Mouse (Mus musculus) stomach, embryonic 14.5 days (tissue): Measurements from ENCODE around the gene Kcnip2. TPM values are rescaled to one million over a fixed set of nuclear protein-coding genes. Genes with fewer than 3 reads are reported as not detected.

Experiments used
- ATAC-seq: fragments of 200-750 bp; cut with Nextera tagmentation; 2 replicates; pipeline ENCODE4 v1.8.0; 2017; ENCODE audit warnings: low read depth, moderate TSS enrichment; ENCODE audit not compliant: insufficient number of reproducible peaks, insufficient read depth, low FRiP score
- H3K27ac ChIP-seq: fragments of 300-500 bp; sonication (generic); 2 replicates; pipeline ENCODE4 v1.5.1; 2014; ENCODE audit warnings: mild to moderate bottlenecking, low read length, moderate library complexity, mixed read lengths
- H3K27me3 ChIP-seq: fragments of 300-500 bp; sonication (generic); 2 replicates; pipeline ENCODE4 v1.6.1; 2014; ENCODE audit warnings: low read length, control low read depth, mixed read lengths; ENCODE audit not compliant: control insufficient read depth, insufficient read depth
- H3K36me3 ChIP-seq: fragments of 300-500 bp; sonication (generic); 2 replicates; pipeline ENCODE4 v1.6.1; 2014; ENCODE audit warnings: mild to moderate bottlenecking, control low read depth, low read length, moderate library complexity, mixed read lengths; ENCODE audit not compliant: control insufficient read depth, insufficient read depth
- H3K4me1 ChIP-seq: fragments of 300-500 bp; sonication (generic); 2 replicates; pipeline ENCODE4 v1.6.1; 2014; ENCODE audit warnings: low read length, control low read depth, mixed read lengths; ENCODE audit not compliant: control insufficient read depth, insufficient read depth
- H3K4me2 ChIP-seq: fragments of 300-500 bp; sonication (generic); replicated peaks from 2 replicates; pipeline ENCODE4 v1.6.1; 2014; ENCODE audit warnings: low read depth, low read length, control low read depth
- H3K4me3 ChIP-seq: fragments of 300-500 bp; sonication (generic); 2 replicates; pipeline ENCODE4 v1.5.1; 2014; ENCODE audit warnings: low read depth, low read length, control low read depth
- H3K9ac ChIP-seq: fragments of 300-500 bp; sonication (generic); replicated peaks from 2 replicates; pipeline ENCODE4 v1.6.1; 2014; ENCODE audit warnings: low read depth, mild to moderate bottlenecking, control low read depth, low read length, moderate library complexity, mixed read lengths
- H3K9me3 ChIP-seq: fragments of 300-500 bp; sonication (generic); 2 replicates; pipeline ENCODE4 v1.6.1; 2016; ENCODE audit warnings: low read depth, low read length, control low read depth; ENCODE audit not compliant: control insufficient read depth
- whole genome bisulfite sequencing: fragments of 180-500 bp; shearing (Covaris S2); extraction: QIAGEN DNeasy Blood & Tissue Kit; methylation state at CpG from one replicate; pipeline ENCODE4 v1.1.7; 2014; 5-methylcytosine and 5-hydroxymethylcytosine counted together
- polyA plus RNA-seq: library from polyadenylated mRNA; unstranded; fragments of >200 nt; fragmentation: Nextera tagmentation; extraction: Ambion mirVana; gene quantifications from 2 replicates; pipeline ENCODE4 v1.2.1, GENCODE M21; 2014

Gene Kcnip2
- 1.8 TPM in 2 replicates for polyA plus RNA-seq

- peak; percentile 57; the same call in 1 of the 2 replicates for ATAC-seq
- Histone ChIP-seq H3K27me3 (no peaks in the 10 kb centered on the region), H3K4me1 (peaks cover 36% of the 10 kb centered on the region), H3K9me3 (no peaks in the 10 kb centered on the region), H3K4me3 (peak within 1 kb of the TSS; percentile 31), H3K9ac (peak within 1 kb of the TSS; percentile 21; the same call in 1 of the 2 replicates), H3K27ac (peak within 1 kb of the TSS; percentile 30; the same call in 1 of the 2 replicates), H3K4me2 (peak within 1 kb of the TSS; percentile 64), H3K36me3 (no peaks in the 10 kb centered on the region)
- WGBS, result 0% methylated on average over 24 of the region's 29 CpGs
Measured at GRCm38 (mm10) chr19:45815831-45816405, at the start of gene Kcnip2. Gene Kcnip2, minus strand, starts transcription at chr19:45816061.

GRCm38 (mm10) chr19:45855284-45855920, 39.5 kb upstream of the Kcnip2 start:
- Histone ChIP-seq H3K4me3 (no peak overlapping the region), H3K36me3 (no peaks in the 10 kb centered on the region), H3K27me3 (no peaks in the 10 kb centered on the region), H3K9me3 (no peaks in the 10 kb centered on the region), H3K4me1 (no peaks in the 10 kb centered on the region), H3K9ac (no peak overlapping the region), H3K27ac (no peak overlapping the region), H3K4me2 (no peak overlapping the region)
- ATAC-seq, result no peak
- 67% methylated on average over 8 of the region's 8 CpGs for WGBS

DNA sequence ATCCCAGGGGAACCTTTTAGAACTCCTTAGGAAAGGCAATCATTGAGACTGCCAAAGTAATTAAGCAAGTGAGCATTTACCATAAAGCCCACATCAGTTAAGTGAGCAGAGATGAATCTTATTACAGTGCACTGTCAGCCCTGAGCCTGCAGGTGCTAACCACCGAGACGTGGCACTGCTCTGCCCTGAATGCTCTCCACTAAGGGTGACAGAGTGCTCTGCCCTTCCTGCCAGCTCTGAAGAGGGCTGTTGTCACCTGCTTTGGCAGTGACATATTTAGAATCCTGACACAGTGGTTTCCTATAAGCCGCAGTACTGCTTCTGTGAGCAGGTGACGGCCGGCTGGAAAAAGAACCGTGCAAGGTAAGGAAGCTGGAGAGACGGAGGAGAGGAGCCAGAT, 38.7 kb upstream of the Kcnip2 start:
- Histone ChIP-seq H3K4me1 (no peaks in the 10 kb centered on the region), H3K9ac (no peak overlapping the region), H3K27ac (no peak overlapping the region), H3K27me3 (no peaks in the 10 kb centered on the region), H3K4me3 (no peak overlapping the region), H3K36me3 (no peaks in the 10 kb centered on the region), H3K9me3 (no peaks in the 10 kb centered on the region), H3K4me2 (no peak overlapping the region)
- 82% methylated on average over 7 of the region's 7 CpGs for WGBS
- ATAC-seq, result no peak

- H3K4me2 ChIP-seq, result no peak overlapping the region
Measured at GRCm38 (mm10) chr19:45847733-45848093, 31.9 kb upstream of the Kcnip2 start.

GRCm38 (mm10) chr19:45847016-45847732, 31.3 kb upstream of the Kcnip2 start:
- no peak overlapping the region for H3K4me3 ChIP-seq
- peaks cover 11% of the 10 kb centered on the region for H3K4me1 ChIP-seq
- no peak overlapping the region for H3K9ac ChIP-seq
- H3K36me3 ChIP-seq, result no peaks in the 10 kb centered on the region
- H3K4me2 ChIP-seq, result no peak overlapping the region
- H3K9me3 ChIP-seq, result no peaks in the 10 kb centered on the region
- no peak for ATAC-seq
- no peak overlapping the region for H3K27ac ChIP-seq
- WGBS, result 95% methylated on average over 3 of the region's 3 CpGs
- H3K27me3 ChIP-seq, result no peaks in the 10 kb centered on the region

More at GRCm38 (mm10) chr19:45847733-45848093, 31.9 kb upstream of the Kcnip2 start:
- WGBS, result 70% methylated on average over 4 of the region's 4 CpGs
- no peaks in the 10 kb centered on the region for H3K9me3 ChIP-seq
- H3K4me1 ChIP-seq, result peaks cover 11% of the 10 kb centered on the region
- no peaks in the 10 kb centered on the region for H3K27me3 ChIP-seq
- H3K36me3 ChIP-seq, result no peaks in the 10 kb centered on the region
- no peak overlapping the region for H3K27ac ChIP-seq
- H3K9ac ChIP-seq, result no peak overlapping the region
- ATAC-seq, result no peak
- H3K4me3 ChIP-seq, result no peak overlapping the region

DNA sequence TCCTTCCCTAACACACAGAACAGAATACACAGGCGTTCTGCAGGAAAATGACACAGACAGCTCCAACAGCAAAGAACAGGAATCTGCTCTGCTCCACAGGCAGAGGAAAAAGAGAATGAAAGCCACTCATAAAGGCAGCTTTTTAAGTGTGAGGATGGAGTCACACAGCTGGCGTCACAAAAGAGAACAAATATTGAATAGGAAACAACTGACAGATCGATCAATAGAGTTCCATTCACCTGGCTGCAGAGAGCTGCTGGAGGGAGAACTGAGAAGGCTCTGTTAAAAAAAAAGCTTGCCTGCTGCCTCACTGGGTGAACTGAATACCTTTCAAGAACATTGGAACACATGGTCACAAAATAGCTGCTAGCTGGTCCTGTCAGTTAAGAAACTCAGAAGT, 28.3 kb upstream of the Kcnip2 start:
- 55% methylated on average over 3 of the region's 3 CpGs for WGBS

DNA sequence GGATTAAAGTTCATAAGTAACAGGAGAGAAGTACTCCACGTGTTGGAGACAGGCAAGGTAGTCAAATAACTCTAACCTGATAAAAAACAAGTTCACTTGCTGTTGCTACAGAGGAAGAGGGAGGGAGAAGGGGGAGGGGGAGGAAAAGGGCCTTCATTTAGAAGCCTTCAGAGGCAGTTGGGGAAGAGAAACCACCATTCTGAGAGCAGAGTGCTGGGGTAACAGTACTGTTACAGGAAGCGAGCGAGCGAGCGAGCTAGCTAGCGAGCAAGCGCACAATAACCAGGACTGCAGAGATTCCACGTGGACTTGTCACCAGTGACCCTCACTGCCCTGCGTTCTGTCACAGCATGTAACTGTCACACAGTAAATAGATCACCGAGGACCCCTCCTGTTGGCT, 27.6 kb upstream of the Kcnip2 start:
- 43% methylated on average over 10 of the region's 10 CpGs for WGBS
- H3K9me3 ChIP-seq, result no peaks in the 10 kb centered on the region
- H3K4me3 ChIP-seq, result no peak overlapping the region
- no peak overlapping the region for H3K9ac ChIP-seq
- no peaks in the 10 kb centered on the region for H3K36me3 ChIP-seq
- no peak; the same call in 1 of the 2 replicates for ATAC-seq
- H3K4me1 ChIP-seq, result peaks cover 11% of the 10 kb centered on the region
- 0 out of 2 replicates have a peak overlapping the region, but pooled peaks have one; percentile 5 for H3K4me2 ChIP-seq
- H3K27me3 ChIP-seq, result no peaks in the 10 kb centered on the region
- peak overlapping the region; percentile 52; the same call in 1 of the 2 replicates for H3K27ac ChIP-seq

More for the DNA sequence above, 28.3 kb upstream of the Kcnip2 start:
- Histone ChIP-seq H3K4me3 (no peak overlapping the region), H3K27ac (no peak overlapping the region; the same call in 1 of the 2 replicates), H3K9me3 (no peaks in the 10 kb centered on the region), H3K4me2 (no peak overlapping the region), H3K4me1 (peaks cover 11% of the 10 kb centered on the region), H3K27me3 (no peaks in the 10 kb centered on the region), H3K9ac (no peak overlapping the region), H3K36me3 (no peaks in the 10 kb centered on the region)
- no peak for ATAC-seq

DNA sequence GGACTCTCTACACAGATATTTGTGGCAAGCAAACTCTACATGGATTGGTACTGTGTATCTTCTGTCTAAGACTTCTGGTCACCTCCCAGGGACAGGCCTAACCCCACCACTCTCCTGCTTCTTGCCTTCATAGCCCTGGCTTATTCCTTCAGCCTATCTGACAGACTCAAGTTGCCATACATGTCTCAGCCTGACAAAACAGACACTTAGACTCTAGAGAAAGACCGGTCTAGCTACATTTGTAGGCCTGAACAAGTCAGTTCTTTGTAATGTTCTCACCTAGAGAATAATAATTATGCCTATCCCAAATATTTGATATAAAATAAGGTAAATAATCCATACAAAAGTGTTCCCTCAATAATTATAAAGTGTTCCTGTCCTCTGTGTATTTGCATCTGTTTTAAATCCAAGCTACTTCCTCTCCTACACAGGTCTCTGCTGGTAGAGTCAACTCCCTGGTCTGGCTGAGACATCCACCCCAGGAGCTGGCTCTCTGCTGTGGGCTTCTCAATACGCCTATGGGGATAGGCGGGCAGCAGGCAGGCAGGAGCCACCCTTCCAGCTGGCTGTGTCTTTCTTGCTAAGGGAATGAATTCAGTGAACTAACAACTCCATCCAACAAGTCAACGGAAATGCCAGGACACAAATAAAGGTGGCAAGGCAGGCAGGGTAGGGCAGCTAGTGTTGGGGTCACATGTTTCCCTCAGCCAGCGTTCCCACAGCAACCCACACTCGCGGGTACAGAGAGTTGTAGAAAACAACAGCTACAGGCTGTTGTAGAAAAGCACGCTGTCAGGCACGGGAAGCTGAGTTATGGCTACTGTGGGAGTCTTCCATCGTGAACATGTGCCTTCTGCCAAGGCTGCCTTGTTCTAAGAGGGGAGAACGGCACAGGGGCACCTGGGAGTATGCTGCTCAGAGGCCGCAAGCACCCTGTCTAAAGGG, 21.5 kb upstream of the Kcnip2 start:
- Histone ChIP-seq H3K9ac (no peak overlapping the region), H3K4me3 (no peak overlapping the region), H3K27me3 (no peaks in the 10 kb centered on the region), H3K36me3 (no peaks in the 10 kb centered on the region), H3K27ac (peak overlapping the region; percentile 71; the same call in 1 of the 2 replicates), H3K4me2 (no peak overlapping the region), H3K9me3 (no peaks in the 10 kb centered on the region), H3K4me1 (no peaks in the 10 kb centered on the region)
- no peak for ATAC-seq
- 72% methylated on average over 12 of the region's 12 CpGs for WGBS
